24 mouse cellular contexts compared by ENCODE assay signal in the genomic region with DNA sequence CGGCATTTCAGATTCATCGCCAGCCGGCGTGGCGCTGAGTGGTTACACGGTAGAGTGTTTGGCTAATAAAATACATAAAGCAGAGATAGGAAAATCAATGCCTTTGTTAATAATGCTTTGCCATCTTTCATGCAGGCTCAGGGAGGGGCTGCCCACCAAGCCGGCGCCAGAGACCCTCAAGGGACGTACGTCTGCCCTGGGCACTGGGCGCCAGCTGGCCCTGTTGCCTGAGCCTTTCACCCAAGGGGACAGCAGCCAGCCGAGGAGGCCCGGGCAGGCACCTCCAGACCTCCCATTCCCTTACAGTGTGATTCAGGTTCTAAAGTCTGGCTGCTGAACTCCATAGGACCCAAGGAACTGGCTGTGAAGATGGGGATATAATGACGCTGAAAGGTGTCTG.
DNase-seq lines count a peak whose midpoint lies in the region; ATAC-seq lines count a peak whose summit lies in the region.
"Had no signal": no experiment of that assay in that cellular context is flagged by ENCODE, and none has a peak within 500 bp of the region (broad histone marks: within the 10 kb centered on the region; RNA-seq: fewer than 3 reads in every experiment).

No protein-coding gene starts in this region.

- 0 out of 2 replicates have a peak overlapping the region, but pooled peaks have one; percentile 39 for H3K27ac ChIP-seq in neural tube, embryonic 14.5 days (ENCODE audit: low read depth, low read length)
- H3K27ac ChIP-seq: embryonic facial prominence, embryonic 13.5 days; forebrain, embryonic 10.5 days; forebrain, embryonic 15.5 days; heart, embryonic 13.5 days; left cerebral cortex, adult 2 months; limb, embryonic 13.5 days; liver, embryonic 14.5 days; midbrain, embryonic 15.5 days; neural tube, embryonic 12.5 days had no signal

- no peak overlapping the region for H3K9ac ChIP-seq in neural tube, embryonic 14.5 days (replicated peaks; ENCODE audit: low read depth, low read length)
- H3K9ac ChIP-seq: embryonic facial prominence, embryonic 13.5 days; forebrain, embryonic 15.5 days; heart, embryonic 13.5 days; limb, embryonic 13.5 days; liver, embryonic 14.5 days; lung, embryonic 14.5 days; midbrain, embryonic 15.5 days; neural tube, embryonic 12.5 days had no signal

- DNase-seq in cerebellum, postnatal 10 days = peak; percentile 47 to 65
- no peak for DNase-seq in cerebellum, postnatal 36 days
- DNase-seq in left cerebral cortex, postnatal 4 days = peak; percentile 34
- DNase-seq in left cerebral cortex, adult 11 months (ENCODE audit: low spot score) = no peak
- DNase-seq in adrenal gland, postnatal 25 days = peak; percentile 39
- DNase-seq: B cell, adult 2 months; kidney, adult 11 months; kidney, postnatal 14 days; lung, embryonic 14.5 days; lung, postnatal 14 days; retina, postnatal 1 day; right cerebral cortex, postnatal 14 days; thymus, postnatal 4 days had no signal

- intact Hi-C loops in left cerebral cortex, postnatal 4 days (cut with DNase I) = no loop called here

- no peaks in the 10 kb centered on the region for H3K36me3 ChIP-seq in neural tube, embryonic 14.5 days (ENCODE audit: control insufficient read depth, insufficient read depth, low read length)
- H3K36me3 ChIP-seq: embryonic facial prominence, embryonic 13.5 days; forebrain, embryonic 10.5 days; forebrain, embryonic 15.5 days; heart, embryonic 13.5 days; limb, embryonic 13.5 days; midbrain, embryonic 15.5 days; neural tube, embryonic 12.5 days had no signal

- ATAC-seq in neural tube, embryonic 14.5 days (ENCODE audit: low read depth) = peak; percentile 56
- ATAC-seq: forebrain, embryonic 15.5 days; inflammation-experienced regulatory T-cells, adult 6 months; midbrain, embryonic 15.5 days had no signal

- peaks cover 11% of the 10 kb centered on the region; the same call in 1 of the 2 replicates for H3K4me1 ChIP-seq in neural tube, embryonic 14.5 days (ENCODE audit: control insufficient read depth, insufficient read depth, low read length)
- H3K4me1 ChIP-seq: embryonic facial prominence, embryonic 13.5 days; forebrain, embryonic 10.5 days; heart, embryonic 13.5 days; neural tube, embryonic 12.5 days had no signal

- H3K9me3 ChIP-seq in neural tube, embryonic 14.5 days (ENCODE audit: control insufficient read depth, low read length) = no peaks in the 10 kb centered on the region
- H3K9me3 ChIP-seq: embryonic facial prominence, embryonic 13.5 days; forebrain, embryonic 10.5 days; forebrain, embryonic 15.5 days; heart, embryonic 13.5 days; limb, embryonic 13.5 days; midbrain, embryonic 15.5 days; neural tube, embryonic 12.5 days had no signal

- H3K27me3 ChIP-seq in neural tube, embryonic 14.5 days (ENCODE audit: control insufficient read depth, insufficient read depth, low read length) = no peaks in the 10 kb centered on the region
- H3K27me3 ChIP-seq: forebrain, embryonic 15.5 days; heart, embryonic 13.5 days; midbrain, embryonic 15.5 days; neural tube, embryonic 12.5 days had no signal

- no peak overlapping the region for H3K4me2 ChIP-seq in neural tube, embryonic 14.5 days (ENCODE audit: low read depth, low read length)
- H3K4me2 ChIP-seq: embryonic facial prominence, embryonic 13.5 days; forebrain, embryonic 15.5 days; heart, embryonic 13.5 days; limb, embryonic 13.5 days; lung, embryonic 14.5 days; midbrain, embryonic 15.5 days; neural tube, embryonic 12.5 days had no signal

- no peak overlapping the region for H3K4me3 ChIP-seq in neural tube, embryonic 14.5 days (ENCODE audit: low read depth, low read length)
- H3K4me3 ChIP-seq: embryonic facial prominence, embryonic 13.5 days; forebrain, embryonic 10.5 days; forebrain, embryonic 15.5 days; heart, embryonic 13.5 days; left cerebral cortex, adult 2 months; limb, embryonic 13.5 days; midbrain, embryonic 15.5 days; neural tube, embryonic 12.5 days had no signal

- WGBS in neural tube, embryonic 14.5 days = 51% methylated on average over 14 of the region's 14 CpGs

Comparison
In these comparisons a context has a peak if more than half of its experiments do, and no peak if none do; other contexts are left out.
1. DNase-seq: peak in cerebellum, postnatal 10 days (2 of 2), left cerebral cortex, postnatal 4 days (single experiment) and adrenal gland, postnatal 25 days (single experiment); none in cerebellum, postnatal 36 days (0 of 2) and left cerebral cortex, adult 11 months (single experiment).